ENCODE assay signal across 7 mouse cellular contexts in the genomic region with DNA sequence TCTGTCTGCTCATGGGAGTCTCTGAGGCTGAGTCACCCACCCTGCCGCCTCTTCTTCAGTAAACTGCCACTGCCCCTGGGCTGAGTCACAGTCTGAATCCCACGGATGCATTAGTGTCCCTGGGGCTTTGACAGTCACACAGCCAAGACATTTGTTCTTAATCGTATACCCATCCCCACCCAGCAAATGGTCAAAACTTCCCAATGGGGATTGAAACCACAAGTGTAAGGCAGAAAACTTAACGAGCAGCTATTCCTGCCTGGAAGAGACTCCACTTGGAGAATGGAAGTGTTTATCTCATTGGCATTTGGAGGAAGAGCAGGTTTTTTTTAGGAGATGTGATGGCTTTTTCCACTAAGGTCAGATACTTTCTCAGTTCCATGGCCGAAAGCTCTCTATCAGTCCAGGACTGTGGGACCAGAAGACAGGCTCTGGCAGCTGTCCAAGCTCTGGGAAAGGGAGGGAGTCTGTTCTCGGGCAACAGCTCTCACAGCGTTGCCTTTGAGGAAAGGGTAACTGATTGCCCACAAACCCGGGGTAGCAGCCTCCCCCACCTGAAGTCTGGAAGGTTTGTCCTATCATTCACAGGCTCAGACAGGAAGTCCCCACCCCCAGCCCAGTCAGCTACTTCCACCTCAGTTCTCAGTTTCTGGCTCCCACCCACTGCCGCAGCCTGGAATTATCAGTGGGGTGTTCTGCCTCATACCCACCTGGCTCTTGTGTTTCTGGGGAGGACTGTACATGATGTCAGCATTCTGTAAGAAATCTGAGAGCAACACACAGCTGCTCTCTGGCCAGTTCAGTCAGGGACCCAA.
DNase-seq lines count a peak whose midpoint lies in the region; ATAC-seq and TF ChIP-seq lines count a peak whose summit lies in the region.

No protein-coding gene starts in this region.

- H3K9me3 ChIP-seq in embryonic facial prominence, embryonic 12.5 days: no peaks in the 10 kb centered on the region
- no peaks in the 10 kb centered on the region for H3K9me3 ChIP-seq in lung, embryonic 15.5 days

- no peak for TF ChIP-seq CTCF in cerebellum, adult 2 months (IDR thresholded peaks at IDR 0.05; ENCODE audit: borderline replicate concordance, insufficient read depth, low read depth, low read length)

- ATAC-seq in embryonic facial prominence, embryonic 12.5 days (ENCODE audit: insufficient number of reproducible peaks, insufficient read depth, low FRiP score, low TSS enrichment): 0 out of 2 replicates have a peak, but pooled peaks have one; percentile 64
- 0 out of 2 replicates have a peak, but pooled peaks have one; percentile 50 for ATAC-seq in lung, embryonic 15.5 days (ENCODE audit: borderline replicate concordance, extremely low read depth, low FRiP score, low TSS enrichment)

- peaks cover 6% of the 10 kb centered on the region for H3K4me1 ChIP-seq in embryonic facial prominence, embryonic 12.5 days
- H3K4me1 ChIP-seq in lung, embryonic 15.5 days: peaks cover 23% of the 10 kb centered on the region
- H3K4me1 ChIP-seq in cerebellum, adult 2 months (ENCODE audit: control insufficient read depth, insufficient read depth, low read length): no peaks in the 10 kb centered on the region

- DNase-seq in spleen, postnatal 36 days (ENCODE audit: low spot score in 2 of 2): peak; percentile 2 to 3
- no peak for DNase-seq in spleen, adult 12 weeks (ENCODE audit: low spot score)
- DNase-seq in heart, postnatal 14 days: peak; percentile 74
- DNase-seq in thymus, postnatal 14 days: peak; percentile 87
- no peak for DNase-seq in cerebellum, adult 2 months

- no peaks in the 10 kb centered on the region for H3K36me3 ChIP-seq in embryonic facial prominence, embryonic 12.5 days
- no peaks in the 10 kb centered on the region for H3K36me3 ChIP-seq in lung, embryonic 15.5 days

- intact Hi-C loops in heart, postnatal 14 days (cut with DNase I): no loop called here

- no peak overlapping the region for H3K4me2 ChIP-seq in embryonic facial prominence, embryonic 12.5 days (replicated peaks)
- no peak overlapping the region for H3K4me2 ChIP-seq in lung, embryonic 15.5 days

- H3K9ac ChIP-seq in embryonic facial prominence, embryonic 12.5 days: no peak overlapping the region
- no peak overlapping the region for H3K9ac ChIP-seq in lung, embryonic 15.5 days

- H3K4me3 ChIP-seq in embryonic facial prominence, embryonic 12.5 days: no peak overlapping the region
- no peak overlapping the region for H3K4me3 ChIP-seq in lung, embryonic 15.5 days
- H3K4me3 ChIP-seq in cerebellum, adult 2 months (replicated peaks; ENCODE audit: insufficient read depth, low read depth, low read length): no peak overlapping the region

- 35% methylated on average over 9 of the region's 9 CpGs for WGBS in embryonic facial prominence, embryonic 12.5 days
- 32% methylated on average over 9 of the region's 9 CpGs for WGBS in lung, embryonic 15.5 days
- WGBS in cerebellum, adult 2 months: 25% methylated on average over 9 of the region's 9 CpGs

- H3K27me3 ChIP-seq in embryonic facial prominence, embryonic 12.5 days: no peaks in the 10 kb centered on the region
- no peaks in the 10 kb centered on the region for H3K27me3 ChIP-seq in lung, embryonic 15.5 days
- 0 out of 2 replicates have a peak, but pooled peaks cover 3% of the 10 kb centered on the region for H3K27me3 ChIP-seq in cerebellum, adult 2 months (ENCODE audit: control insufficient read depth, insufficient read depth, low read length)

- H3K27ac ChIP-seq in embryonic facial prominence, embryonic 12.5 days: peak overlapping the region; percentile 31; the same call in 1 of the 2 replicates
- 0 out of 2 replicates have a peak overlapping the region, but pooled peaks have one; percentile 0 for H3K27ac ChIP-seq in lung, embryonic 15.5 days
- H3K27ac ChIP-seq in cerebellum, adult 2 months (ENCODE audit: insufficient read depth, low read length): no peak overlapping the region

- TF ChIP-seq POLR2A in cerebellum, adult 2 months (IDR thresholded peaks at IDR 0.05; ENCODE audit: borderline replicate concordance, insufficient read depth, low read length): no peak

Comparison
In these comparisons a context has a peak if more than half of its experiments do, and no peak if none do; other contexts are left out.
1. DNase-seq: peak in spleen, postnatal 36 days (2 of 2), heart, postnatal 14 days (2 of 2) and thymus, postnatal 14 days (single experiment); none in spleen, adult 12 weeks (single experiment) and cerebellum, adult 2 months (0 of 2).